Mouse (Mus musculus): ENCODE measurements around the gene Tarbp1. TPM values are rescaled to one million over a fixed set of nuclear protein-coding genes. Genes with fewer than 3 reads are reported as not detected.

The Tarbp1 gene
- polyA plus RNA-seq, 1 experiment, result 1.8 TPM

DNA sequence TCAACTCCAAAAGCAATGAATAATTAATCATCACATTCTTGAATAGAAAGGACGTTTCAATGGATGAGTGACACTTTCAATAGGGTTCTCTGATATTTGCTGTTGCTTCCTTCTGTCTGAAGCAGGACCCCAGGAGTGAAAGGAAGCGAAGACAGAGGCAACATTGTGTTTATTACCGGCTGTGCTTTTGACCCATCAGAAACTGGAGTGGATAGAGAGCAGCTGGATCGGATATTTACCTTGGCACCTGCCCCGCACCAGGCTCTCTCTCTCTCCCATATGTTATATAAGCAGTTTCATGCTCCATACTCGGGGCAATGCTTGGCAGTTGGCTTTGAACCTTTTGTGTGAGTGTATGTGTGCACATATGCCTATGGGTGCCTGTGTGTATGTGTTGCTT, 23.6 kb upstream of the Tarbp1 start:
- TF ChIP-seq GATA1 (IDR thresholded peaks at IDR 0.05; ENCODE audit: low read length), result no peak

DNA sequence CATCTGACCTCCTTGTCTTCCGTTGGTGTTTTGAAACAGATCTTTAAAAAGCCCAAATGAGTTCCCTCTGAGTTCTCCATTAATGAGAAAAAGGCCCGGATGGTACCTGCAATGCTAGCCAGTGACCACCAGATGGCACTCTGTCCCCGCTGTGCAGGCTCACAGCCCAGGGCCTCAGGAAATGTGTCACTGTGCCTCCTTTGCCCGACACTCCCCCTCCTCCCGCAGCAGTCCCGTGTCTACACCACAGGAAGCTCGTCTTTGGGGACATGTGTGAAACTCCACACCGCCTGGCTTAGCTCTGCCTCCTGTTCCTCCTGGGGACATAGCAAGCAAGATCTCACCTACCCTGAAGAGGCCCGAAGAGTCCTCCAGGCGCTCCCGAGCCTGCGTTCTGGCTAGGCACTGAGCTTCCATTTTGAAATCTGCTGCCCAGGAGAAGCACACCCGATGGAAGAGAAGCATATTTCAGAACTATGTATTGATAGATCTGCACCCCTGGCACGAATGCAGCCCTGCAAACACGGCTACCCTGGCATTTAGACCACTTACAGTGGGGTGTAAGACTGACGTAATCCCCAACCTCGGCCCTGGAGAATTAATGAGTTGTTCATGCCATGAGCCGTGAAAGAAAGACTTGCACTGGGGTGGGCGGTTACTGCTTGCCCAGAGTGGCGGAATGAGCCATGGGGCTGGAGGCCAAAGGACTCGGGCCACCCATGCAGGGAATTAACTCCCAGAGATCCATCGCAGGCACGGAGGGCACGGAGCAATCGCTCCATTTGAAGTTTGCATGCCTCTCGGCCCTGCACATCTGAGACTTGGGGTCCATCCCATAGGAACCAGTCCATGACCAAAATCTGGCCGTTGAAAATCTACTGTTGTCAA, 22.9 kb upstream of the Tarbp1 start:
- TF ChIP-seq GATA1 (IDR thresholded peaks at IDR 0.05; ENCODE audit: low read length), result no peak

DNA sequence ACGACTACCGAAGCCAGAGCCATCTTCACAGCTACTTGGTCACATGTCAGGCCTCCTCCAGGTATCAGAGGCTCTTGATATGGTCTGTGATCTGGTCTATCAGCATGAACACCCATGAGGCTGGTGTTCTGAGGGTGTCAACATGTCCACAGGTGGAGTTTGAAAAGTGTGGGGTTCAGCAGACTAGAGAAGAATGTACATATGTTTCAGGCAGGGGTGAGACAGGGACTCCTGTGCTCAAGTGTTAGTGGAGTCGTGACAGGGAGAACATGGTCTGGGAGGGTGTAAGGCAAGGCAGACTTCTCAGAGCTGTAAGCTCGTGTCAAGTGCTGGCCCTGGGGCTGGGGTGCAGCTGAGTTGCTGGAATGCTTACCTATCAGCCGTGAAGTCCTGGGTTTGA, 22.1 kb upstream of the Tarbp1 start:
- no peak for TF ChIP-seq GATA1 (IDR thresholded peaks at IDR 0.05; ENCODE audit: low read length)

DNA sequence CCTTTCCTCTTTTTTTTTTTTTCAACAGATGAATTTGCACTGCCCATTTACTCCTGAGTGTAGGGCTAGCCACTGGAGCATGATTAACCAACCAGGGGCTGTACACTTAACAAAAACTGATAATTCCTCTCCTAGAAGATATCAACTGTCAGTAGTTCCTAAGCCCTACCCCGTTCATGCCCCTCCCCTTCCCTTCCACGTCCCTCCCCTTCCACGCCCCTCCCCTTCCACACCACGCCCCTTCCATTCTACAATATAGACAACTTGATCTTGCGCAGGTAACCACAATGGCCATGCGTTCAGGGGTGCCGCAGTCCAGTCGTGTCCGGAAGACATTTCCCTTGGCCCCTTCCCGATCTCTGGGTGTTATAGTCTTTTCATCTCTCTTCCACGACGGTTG, 20.6 kb upstream of the Tarbp1 start:
- TF ChIP-seq GATA1 (IDR thresholded peaks at IDR 0.05; ENCODE audit: low read length), result no peak

DNA sequence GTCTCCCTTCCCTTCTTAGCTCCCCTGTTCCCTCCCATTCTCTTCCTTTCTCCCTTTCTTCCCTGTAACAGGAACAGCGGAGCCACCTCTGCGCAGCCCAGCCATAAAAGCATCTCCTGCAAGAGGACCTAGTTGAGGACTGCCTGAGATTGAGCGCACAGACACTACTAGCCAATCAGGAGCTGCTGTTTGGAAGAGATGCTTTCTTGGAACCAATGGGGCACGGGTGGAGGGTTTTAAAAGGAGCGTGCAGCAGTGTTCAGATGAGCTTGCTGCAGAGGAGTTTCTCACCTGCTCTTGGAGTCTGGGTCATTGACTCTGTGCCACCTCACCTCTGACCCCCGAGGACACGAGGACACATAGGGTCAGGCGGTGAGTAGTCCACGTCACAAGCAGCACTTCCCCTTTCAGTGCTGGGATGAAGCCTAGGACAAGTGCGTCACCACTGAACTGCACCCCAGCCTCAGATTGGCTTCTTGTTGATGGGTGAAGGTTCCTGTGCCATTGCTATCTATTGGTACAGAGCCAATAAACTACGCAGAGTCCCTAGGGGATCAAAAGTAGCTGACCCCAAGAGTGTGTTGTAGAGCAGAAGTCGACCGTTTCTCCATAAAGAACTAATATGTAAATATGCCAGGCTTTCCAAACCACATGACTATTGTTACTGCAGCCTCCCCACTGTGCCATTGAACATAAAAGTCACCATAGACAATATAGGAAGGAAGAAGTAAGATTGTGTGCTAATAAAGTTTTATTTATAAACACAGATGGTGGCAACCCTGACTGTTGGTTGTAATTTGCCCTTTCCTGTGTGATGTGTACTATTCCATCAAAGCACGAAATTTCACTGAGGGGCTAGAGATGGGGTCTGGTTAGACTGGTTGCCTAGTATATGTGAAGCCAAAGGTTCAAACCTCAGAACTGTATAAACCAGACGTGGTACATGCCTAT, 19.6 kb upstream of the Tarbp1 start:
- no peak for TF ChIP-seq GATA1 (IDR thresholded peaks at IDR 0.05; ENCODE audit: low read length)

DNA sequence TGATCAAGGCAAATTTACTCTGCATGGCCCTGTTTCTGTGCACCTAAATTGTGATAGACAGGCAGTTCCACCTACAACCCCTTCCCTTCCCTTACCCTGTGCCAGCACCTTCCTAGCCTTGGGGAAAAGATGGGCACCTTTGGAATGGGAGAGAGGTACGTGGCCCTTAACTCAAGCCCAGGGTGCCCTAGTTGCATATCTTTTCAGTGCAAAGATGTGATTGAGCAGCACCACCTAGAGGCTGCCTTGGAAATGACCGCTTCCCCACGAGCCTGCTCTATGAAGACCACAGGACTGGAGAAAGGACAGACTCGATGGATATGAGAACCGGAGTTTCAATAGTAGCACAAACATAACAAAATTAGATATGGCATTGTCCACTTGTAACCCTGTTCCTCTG, 8.1 kb upstream of the Tarbp1 start:
- TF ChIP-seq GATA1 (IDR thresholded peaks at IDR 0.05; ENCODE audit: low read length), result no peak

DNA sequence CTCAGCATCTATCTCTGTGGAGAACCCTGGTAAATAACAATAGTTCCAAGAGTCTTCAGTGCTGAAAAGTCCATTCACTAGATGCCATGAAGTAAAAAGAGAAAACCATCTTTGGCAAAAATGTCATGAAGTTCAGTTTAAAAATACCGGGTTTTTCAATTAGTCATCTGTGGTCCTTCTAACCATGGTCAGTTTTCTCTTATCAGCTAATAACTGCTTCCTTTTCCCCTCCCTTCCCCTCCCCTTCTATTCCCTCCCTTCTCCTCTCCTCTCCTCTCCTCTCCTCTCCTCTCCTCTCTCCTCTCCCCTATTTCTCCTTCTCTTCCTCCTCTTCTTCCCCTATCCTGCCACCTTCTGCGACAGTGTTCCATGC, 7.5 kb upstream of the Tarbp1 start:
- TF ChIP-seq GATA1 (IDR thresholded peaks at IDR 0.05; ENCODE audit: low read length), result no peak

DNA sequence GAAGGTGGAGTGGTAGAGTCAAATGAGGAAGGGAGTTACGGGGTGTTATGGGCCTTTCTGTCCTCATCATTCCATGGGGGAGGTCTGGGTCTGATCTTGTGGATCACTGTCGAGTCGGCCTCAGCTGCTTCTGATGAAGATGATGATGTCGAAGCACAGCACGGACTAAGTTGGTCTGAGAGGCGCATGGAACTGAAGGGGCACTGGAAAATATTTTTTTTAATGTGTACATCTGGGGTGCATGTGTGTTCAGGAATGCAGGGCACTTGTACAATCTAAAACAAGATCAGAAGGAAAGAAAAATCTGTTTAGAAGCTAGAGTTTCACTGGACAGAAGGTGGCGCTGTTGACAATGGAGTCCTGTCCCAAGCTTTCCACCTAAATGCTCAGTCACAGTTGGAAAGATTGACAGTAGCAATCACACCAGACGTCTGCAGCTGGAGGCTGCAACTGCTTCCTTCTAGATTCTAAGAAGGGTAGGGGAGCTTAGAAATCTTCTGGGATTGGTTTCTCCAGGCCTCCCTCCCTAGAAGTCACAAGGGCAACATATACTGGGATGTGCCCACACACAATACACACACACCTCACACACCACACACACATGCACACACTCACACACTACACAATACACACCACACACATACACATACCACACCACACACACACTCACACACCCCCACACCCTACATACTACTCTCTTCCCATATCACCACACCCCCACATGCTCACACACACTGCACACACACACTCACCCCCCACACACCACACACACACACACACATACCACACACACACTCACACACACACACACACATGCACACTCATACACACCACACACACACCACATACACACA, 6.9 kb upstream of the Tarbp1 start:
- TF ChIP-seq GATA1 (IDR thresholded peaks at IDR 0.05; ENCODE audit: low read length), result no peak

DNA sequence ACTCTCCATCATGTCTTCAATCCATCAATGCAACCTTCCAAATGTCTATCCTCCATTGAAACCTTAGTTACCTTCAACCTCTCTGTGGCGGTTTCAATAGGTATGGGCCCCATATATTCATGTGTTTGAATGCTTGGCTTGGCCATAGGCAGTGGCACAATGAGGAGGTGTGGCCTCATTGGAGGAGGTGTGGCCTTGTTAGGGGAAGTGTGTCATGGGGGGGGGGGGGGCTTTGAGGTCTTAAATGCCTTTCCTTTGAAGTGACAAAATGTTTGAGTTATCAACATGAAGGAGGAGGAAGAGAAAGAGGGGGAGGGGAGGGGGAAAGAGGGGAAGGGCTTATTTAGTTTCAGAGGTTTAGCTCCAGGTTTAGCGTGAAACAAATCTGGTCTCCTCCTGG, 5.5 kb upstream of the Tarbp1 start:
- no peak for TF ChIP-seq GATA1 (IDR thresholded peaks at IDR 0.05; ENCODE audit: low read length)

DNA sequence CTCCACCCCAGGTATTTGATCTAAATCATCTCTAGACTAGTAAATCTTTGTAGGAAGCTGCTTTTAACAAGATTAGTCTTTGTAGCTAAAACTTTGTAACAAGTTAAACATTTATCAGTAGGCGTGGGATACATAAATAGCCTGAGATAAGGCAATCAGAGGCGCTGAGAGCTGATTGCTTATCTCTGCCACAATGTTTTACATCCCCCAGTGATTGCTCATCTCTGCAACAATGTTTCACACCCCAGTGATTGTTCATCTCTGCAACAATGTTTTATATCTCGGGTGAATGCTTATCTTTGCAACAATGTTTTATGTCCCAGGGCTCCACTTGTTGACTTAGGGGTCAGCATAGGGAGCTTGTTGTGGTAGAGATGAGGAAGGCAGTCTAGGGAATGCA, 3.8 kb upstream of the Tarbp1 start:
- no peak for TF ChIP-seq GATA1 (IDR thresholded peaks at IDR 0.05; ENCODE audit: low read length)

DNA sequence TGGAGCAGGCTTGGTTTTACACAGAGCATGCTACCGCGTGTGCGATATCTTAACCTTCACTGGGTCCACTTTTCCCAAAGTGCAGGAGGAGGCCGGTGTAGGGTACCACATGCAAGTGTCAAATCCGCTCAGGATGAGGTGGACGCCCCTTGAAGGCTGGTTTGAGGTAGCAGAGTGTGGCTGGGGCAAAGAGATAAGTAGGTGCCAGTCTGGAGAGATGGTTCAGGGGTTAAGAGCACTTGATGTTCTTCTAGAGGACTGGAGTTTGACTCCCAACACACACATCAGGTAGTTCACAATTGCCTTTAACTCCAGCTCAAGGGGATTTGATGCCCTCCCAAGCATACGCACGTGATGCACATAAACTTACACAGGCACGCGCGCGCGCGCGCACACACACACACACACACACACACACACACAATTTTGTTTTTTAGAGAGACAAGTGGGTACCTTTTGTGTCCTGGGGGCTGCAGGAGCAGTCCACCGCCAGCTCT, 1.0 kb downstream of the Tarbp1 start:
- no peak for TF ChIP-seq GATA1 (IDR thresholded peaks at IDR 0.05; ENCODE audit: low read length)

DNA sequence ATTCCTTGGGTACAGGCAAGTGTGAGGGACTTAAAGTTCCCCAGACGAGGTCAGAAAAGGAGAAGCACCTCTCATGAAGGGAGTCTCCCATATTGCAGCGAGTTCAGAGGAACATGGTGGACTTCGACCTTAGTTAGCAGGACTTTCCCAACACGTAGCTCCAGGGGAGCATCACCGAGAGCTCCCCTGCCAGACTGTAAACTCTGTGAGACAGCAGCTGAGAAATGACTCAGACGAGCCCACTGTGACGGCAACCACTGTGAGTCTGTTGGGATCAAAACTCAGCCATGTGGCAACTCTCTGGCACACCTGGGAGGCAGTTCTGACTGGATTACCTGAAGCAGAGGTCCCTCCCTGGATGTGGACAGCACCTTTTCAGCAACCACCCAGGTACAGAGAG, 10.8 kb downstream of the Tarbp1 start:
- TF ChIP-seq GATA1 (IDR thresholded peaks at IDR 0.05; ENCODE audit: low read length), result no peak

DNA sequence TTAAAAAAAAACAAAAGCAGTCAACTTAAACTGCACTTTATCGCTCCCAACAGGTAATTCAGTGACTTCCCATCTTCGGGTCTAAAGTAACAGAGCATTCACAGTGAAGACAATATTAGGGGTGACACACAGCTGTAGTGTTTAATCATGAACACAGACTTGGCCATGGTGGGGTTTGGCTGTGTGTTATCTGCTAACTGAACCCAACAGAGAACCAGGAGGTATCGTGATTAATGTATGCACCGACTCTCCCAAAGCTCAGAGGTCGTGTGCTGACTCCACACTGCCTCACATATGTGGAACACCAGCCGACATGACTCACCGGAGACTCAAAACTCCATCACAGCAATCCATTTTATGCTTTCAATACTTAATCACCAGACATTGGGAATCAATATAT, 13.1 kb downstream of the Tarbp1 start:
- TF ChIP-seq GATA1 (IDR thresholded peaks at IDR 0.05; ENCODE audit: low read length), result no peak

DNA sequence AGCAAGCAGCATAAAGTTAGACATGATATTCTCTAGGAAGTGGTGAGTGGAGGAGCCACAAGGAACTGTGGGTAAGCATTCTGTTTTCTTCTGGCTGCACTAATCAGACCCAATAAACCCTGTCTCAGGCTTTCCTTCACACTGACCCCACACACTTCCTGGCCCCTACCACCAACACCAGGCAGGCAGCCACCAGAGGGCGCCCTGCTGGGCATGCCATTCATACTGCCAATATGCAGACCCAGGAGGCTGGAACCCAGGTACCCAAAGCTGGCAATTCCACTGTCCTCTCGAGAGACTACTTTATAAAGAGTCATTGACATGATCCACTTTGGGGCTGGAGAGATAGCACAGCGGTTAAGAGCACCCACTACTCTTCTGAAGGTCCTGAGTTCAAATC, 14.6 kb downstream of the Tarbp1 start:
- no peak for TF ChIP-seq GATA1 (IDR thresholded peaks at IDR 0.05; ENCODE audit: low read length)

DNA sequence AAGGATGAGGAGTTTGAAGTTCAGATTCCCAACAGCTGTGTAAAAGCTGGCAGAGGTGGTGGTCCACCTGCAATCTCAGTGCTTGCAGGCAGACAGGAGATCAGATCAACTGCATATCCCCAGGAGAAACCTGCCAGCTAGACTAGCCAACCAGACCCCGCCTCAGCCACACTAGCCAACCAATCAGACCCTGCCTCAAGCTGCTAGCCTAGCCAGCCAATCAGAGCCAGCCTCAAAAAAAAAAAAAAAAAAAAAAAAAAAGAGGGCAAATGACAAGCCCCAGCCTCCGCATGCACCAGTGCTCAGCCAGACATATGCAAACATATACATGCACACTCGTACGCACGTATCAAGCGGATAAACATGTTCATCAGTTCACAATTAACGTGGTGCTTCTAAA, 19.5 kb downstream of the Tarbp1 start:
- no peak for TF ChIP-seq GATA1 (IDR thresholded peaks at IDR 0.05; ENCODE audit: low read length)

Measured in G1E-ER4 (cell line).